8 mouse cellular contexts compared by ENCODE assay signal in genomic region chr1:90060599-90060998, GRCm38 (mm10). TPM values are rescaled to one million over a fixed set of nuclear protein-coding genes. Genes with fewer than 3 reads are reported as not detected.
DNase-seq lines count a peak whose midpoint lies in the region; ATAC-seq and TF ChIP-seq lines count a peak whose summit lies in the region.

No protein-coding gene starts in this region.

- ATAC-seq in kidney, embryonic 16.5 days (ENCODE audit: low FRiP score, low TSS enrichment) = peak; percentile 70; the same call in 1 of the 2 replicates
- ATAC-seq in limb, embryonic 14.5 days (ENCODE audit: low FRiP score, low read depth) = peak; percentile 65
- peak; percentile 83 for ATAC-seq in neural tube, embryonic 13.5 days (ENCODE audit: low read depth)
- no peak for ATAC-seq in inflammation-experienced regulatory T-cells, adult 6 months

- no peaks in the 10 kb centered on the region for H3K4me1 ChIP-seq in kidney, embryonic 16.5 days (ENCODE audit: insufficient read depth, low read length)
- no peaks in the 10 kb centered on the region for H3K4me1 ChIP-seq in limb, embryonic 14.5 days (ENCODE audit: control insufficient read depth, insufficient read depth, low read length)
- 0 out of 2 replicates have a peak, but pooled peaks cover 6% of the 10 kb centered on the region for H3K4me1 ChIP-seq in neural tube, embryonic 13.5 days (replicated peaks)

- H3K36me3 ChIP-seq in kidney, embryonic 16.5 days (ENCODE audit: insufficient read depth, low read length) = no peaks in the 10 kb centered on the region
- no peaks in the 10 kb centered on the region for H3K36me3 ChIP-seq in limb, embryonic 14.5 days (ENCODE audit: control insufficient read depth, insufficient read depth, low read length)
- no peaks in the 10 kb centered on the region for H3K36me3 ChIP-seq in neural tube, embryonic 13.5 days

- H3K9me3 ChIP-seq in kidney, embryonic 16.5 days (ENCODE audit: low read length) = no peaks in the 10 kb centered on the region; the same call in 1 of the 2 replicates
- no peaks in the 10 kb centered on the region for H3K9me3 ChIP-seq in limb, embryonic 14.5 days (ENCODE audit: control insufficient read depth, low read length)
- 0 out of 2 replicates have a peak, but pooled peaks cover 3% of the 10 kb centered on the region for H3K9me3 ChIP-seq in neural tube, embryonic 13.5 days

- peak; percentile 82 for DNase-seq in 3T3-L1 (ENCODE audit: low read depth, low spot score)
- DNase-seq in Muller cell, postnatal 12 days (ENCODE audit: inconsistent ontology term) = peak; percentile 26
- DNase-seq in cerebellum, postnatal 14 days = peak; percentile 78 to 82
- DNase-seq in frontal cortex, postnatal 25 days (ENCODE audit: low spot score in 2 of 2) = peak; percentile 41 to 59
- DNase-seq in limb, embryonic 14.5 days (ENCODE audit: low spot score) = peak; percentile 80

- H3K4me3 ChIP-seq in kidney, embryonic 16.5 days (ENCODE audit: low read length) = no peak overlapping the region
- no peak overlapping the region for H3K4me3 ChIP-seq in limb, embryonic 14.5 days (replicated peaks; ENCODE audit: low read length)
- no peak overlapping the region for H3K4me3 ChIP-seq in neural tube, embryonic 13.5 days

- H3K4me2 ChIP-seq in kidney, embryonic 16.5 days (replicated peaks; ENCODE audit: low read depth, low read length) = no peak overlapping the region
- no peak overlapping the region for H3K4me2 ChIP-seq in limb, embryonic 14.5 days (replicated peaks; ENCODE audit: low read depth, low read length, severe bottlenecking)
- H3K4me2 ChIP-seq in neural tube, embryonic 13.5 days = no peak overlapping the region

- no peak overlapping the region for H3K9ac ChIP-seq in kidney, embryonic 16.5 days (replicated peaks; ENCODE audit: low read length)
- H3K9ac ChIP-seq in limb, embryonic 14.5 days (ENCODE audit: low read depth, low read length, severe bottlenecking) = no peak overlapping the region
- no peak overlapping the region for H3K9ac ChIP-seq in neural tube, embryonic 13.5 days

- no peak for TF ChIP-seq POLR2A in limb, embryonic 14.5 days (IDR thresholded peaks at IDR 0.05; ENCODE audit: borderline replicate concordance, extremely low read depth, insufficient read depth, insufficient read length)

- H3K27me3 ChIP-seq in kidney, embryonic 16.5 days (ENCODE audit: insufficient read depth, low read length) = no peaks in the 10 kb centered on the region
- H3K27me3 ChIP-seq in limb, embryonic 14.5 days (ENCODE audit: control insufficient read depth, insufficient read depth, low read length) = no peaks in the 10 kb centered on the region
- H3K27me3 ChIP-seq in neural tube, embryonic 13.5 days = no peaks in the 10 kb centered on the region

- H3K27ac ChIP-seq in kidney, embryonic 16.5 days (ENCODE audit: low read length) = no peak overlapping the region
- no peak overlapping the region for H3K27ac ChIP-seq in limb, embryonic 14.5 days (replicated peaks; ENCODE audit: low read depth, low read length)
- no peak overlapping the region for H3K27ac ChIP-seq in neural tube, embryonic 13.5 days (replicated peaks)

- 21% methylated on average over 7 of the region's 7 CpGs for WGBS in kidney, embryonic 16.5 days
- WGBS in limb, embryonic 14.5 days = 10% methylated on average over 7 of the region's 7 CpGs
- 20% methylated on average over 7 of the region's 7 CpGs for WGBS in neural tube, embryonic 13.5 days

RNA-seq across cellular contexts. Expression of gene Asb18, which starts 46.1 kb away (rescaled TPM):
- polyA plus RNA-seq in kidney, embryonic 16.5 days (2015; fragmentation: Nextera tagmentation; extraction: Ambion mirVana) = not detected in 2 replicates
- 0.38 and 0.61 TPM in 2 replicates for polyA plus RNA-seq in limb, embryonic 14.5 days (2012; rRNA removed)
- polyA plus RNA-seq in limb, embryonic 14.5 days (2014; fragmentation: Nextera tagmentation; extraction: Ambion mirVana) = 0.06 and 0.11 TPM in 2 replicates
- 0.71 and 0.90 TPM in 2 replicates for polyA plus RNA-seq in neural tube, embryonic 13.5 days (2015; fragmentation: Nextera tagmentation; extraction: Ambion mirVana)
- polyA plus RNA-seq in inflammation-experienced regulatory T-cells, adult 6 months (2017; shearing (Covaris generic)) = not detected

Comparison
In these comparisons a context has a peak if more than half of its experiments do, and no peak if none do; other contexts are left out.
1. DNase-seq: peak in every context shown above with its lines; median percentile 82 in 3T3-L1; 80 in cerebellum, postnatal 14 days; 80 in limb, embryonic 14.5 days; 50 in frontal cortex, postnatal 25 days; 26 in Muller cell, postnatal 12 days.